Mouse (Mus musculus) midbrain, embryonic 11.5 days (tissue): Measurements from ENCODE around the gene Pheta1. TPM values are rescaled to one million over a fixed set of nuclear protein-coding genes. Genes with fewer than 3 reads are reported as not detected.

Experiments used
- ATAC-seq: fragments of 200-750 bp; cut with Nextera tagmentation; 2 replicates; pipeline ENCODE4 v1.8.0; 2017; ENCODE audit warnings: moderate TSS enrichment, moderate library complexity; ENCODE audit not compliant: low FRiP score
- DNase-seq: peaks from one replicate; pipeline ENCODE4 v3.0.0; 2015; ENCODE audit warnings: low spot score; ENCODE audit errors: missing footprints
- H3K27ac ChIP-seq: fragments of 300-500 bp; sonication (generic); 2 replicates; pipeline ENCODE4 v1.5.1; 2014; ENCODE audit warnings: low read depth, low read length
- H3K27me3 ChIP-seq: fragments of 300-500 bp; sonication (generic); 2 replicates; pipeline ENCODE4 v1.6.1; 2014; ENCODE audit warnings: mild to moderate bottlenecking, low read length, moderate library complexity, mixed read lengths; ENCODE audit not compliant: control insufficient read depth, insufficient read depth
- H3K36me3 ChIP-seq: fragments of 300-500 bp; sonication (generic); 2 replicates; pipeline ENCODE4 v1.6.1; 2014; ENCODE audit warnings: mild to moderate bottlenecking, low read length, moderate library complexity, mixed read lengths; ENCODE audit not compliant: control insufficient read depth, insufficient read depth
- H3K4me1 ChIP-seq: fragments of 300-500 bp; sonication (generic); 2 replicates; pipeline ENCODE4 v1.6.1; 2014; ENCODE audit warnings: low read length; ENCODE audit not compliant: control insufficient read depth, insufficient read depth
- H3K4me2 ChIP-seq: fragments of 300-500 bp; sonication (generic); 2 replicates; pipeline ENCODE4 v1.6.1; 2014; ENCODE audit warnings: mild to moderate bottlenecking, moderate library complexity
- H3K4me3 ChIP-seq: fragments of 300-500 bp; sonication (generic); 2 replicates; pipeline ENCODE4 v1.5.1; 2014; ENCODE audit warnings: low read depth, low read length
- H3K9ac ChIP-seq: fragments of 300-500 bp; sonication (generic); 2 replicates; pipeline ENCODE4 v1.6.1; 2014; ENCODE audit warnings: low read length
- H3K9me3 ChIP-seq: fragments of 300-500 bp; sonication (generic); 2 replicates; pipeline ENCODE4 v1.6.1; 2016; ENCODE audit warnings: low read length; ENCODE audit not compliant: control insufficient read depth
- WGBS: fragments of 180-500 bp; shearing (Covaris S2); extraction: QIAGEN DNeasy Blood & Tissue Kit; methylation state at CpG from one replicate; pipeline ENCODE4 v1.1.7; 2014; 5-methylcytosine and 5-hydroxymethylcytosine counted together
- polyA plus RNA-seq: library from polyadenylated mRNA; unstranded; fragments of >200 nt; fragmentation: Nextera tagmentation; extraction: Ambion mirVana; gene quantifications from 2 replicates; pipeline ENCODE4 v1.2.1, GENCODE M21; 2014

Gene Pheta1
- polyA plus RNA-seq, 1 experiment from 2014 or later = 27.9 TPM

- DNase-seq (no peak), ATAC-seq (no peak)
- Histone ChIP-seq H3K36me3 (peaks cover 11% of the 10 kb centered on the region), H3K9me3 (no peaks in the 10 kb centered on the region), H3K4me1 (no peaks in the 10 kb centered on the region), H3K27ac (no peak overlapping the region), H3K9ac (no peak overlapping the region), H3K4me2 (no peak overlapping the region), H3K27me3 (peaks cover 5% of the 10 kb centered on the region; the same call in 1 of the 2 replicates), H3K4me3 (no peak overlapping the region)
- WGBS = 91% methylated on average over 7 of the region's 7 CpGs
These were observed 25.8 kb upstream of the Pheta1 start for GRCm38 (mm10) chr5:121822786-121823505.

GRCm38 (mm10) chr5:121823668-121824067 is 25.1 kb upstream of the Pheta1 start:
- no peak overlapping the region for H3K4me3 ChIP-seq
- no peaks in the 10 kb centered on the region for H3K9me3 ChIP-seq
- WGBS = 100% methylated on average over 1 of the region's 1 CpGs
- no peak for DNase-seq
- H3K36me3 ChIP-seq = peaks cover 4% of the 10 kb centered on the region
- H3K4me1 ChIP-seq = peaks cover 5% of the 10 kb centered on the region
- no peak overlapping the region for H3K4me2 ChIP-seq
- no peak overlapping the region for H3K27ac ChIP-seq
- peaks cover 12% of the 10 kb centered on the region for H3K27me3 ChIP-seq
- ATAC-seq = no peak
- H3K9ac ChIP-seq = no peak overlapping the region

- Histone ChIP-seq H3K4me2 (no peak overlapping the region), H3K9ac (no peak overlapping the region), H3K36me3 (peaks cover 3% of the 10 kb centered on the region), H3K27me3 (peaks cover 17% of the 10 kb centered on the region), H3K4me1 (peaks cover 8% of the 10 kb centered on the region), H3K27ac (no peak overlapping the region), H3K4me3 (no peak overlapping the region), H3K9me3 (no peaks in the 10 kb centered on the region)
- DNase-seq = no peak
- 70% methylated on average over 4 of the region's 4 CpGs for WGBS
- no peak for ATAC-seq
These were observed 24.7 kb upstream of the Pheta1 start for GRCm38 (mm10) chr5:121824121-121824520.

GRCm38 (mm10) chr5:121825606-121826005 is 23.2 kb upstream of the Pheta1 start:
- H3K9ac ChIP-seq = no peak overlapping the region
- no peak overlapping the region for H3K27ac ChIP-seq
- no peaks in the 10 kb centered on the region for H3K36me3 ChIP-seq
- no peaks in the 10 kb centered on the region for H3K9me3 ChIP-seq
- H3K4me3 ChIP-seq = no peak overlapping the region
- ATAC-seq (no peak), DNase-seq (no peak)
- WGBS = 87% methylated on average over 3 of the region's 3 CpGs
- no peak overlapping the region for H3K4me2 ChIP-seq
- H3K4me1 ChIP-seq = peaks cover 9% of the 10 kb centered on the region
- H3K27me3 ChIP-seq = peaks cover 27% of the 10 kb centered on the region

- no peak for ATAC-seq
- 87% methylated on average over 4 of the region's 4 CpGs for WGBS
- Histone ChIP-seq H3K4me1 (peaks cover 9% of the 10 kb centered on the region), H3K27ac (no peak overlapping the region), H3K36me3 (no peaks in the 10 kb centered on the region), H3K4me3 (no peak overlapping the region), H3K4me2 (no peak overlapping the region), H3K27me3 (peaks cover 27% of the 10 kb centered on the region), H3K9ac (no peak overlapping the region), H3K9me3 (no peaks in the 10 kb centered on the region)
- DNase-seq = no peak
These were observed 20.9 kb upstream of the Pheta1 start for GRCm38 (mm10) chr5:121827876-121828275.

- ATAC-seq (peak; percentile 50), DNase-seq (peak; percentile 91)
- Histone ChIP-seq H3K27ac (no peak overlapping the region), H3K4me2 (peak overlapping the region; percentile 80), H3K9ac (peak overlapping the region; percentile 46), H3K27me3 (peaks cover 27% of the 10 kb centered on the region), H3K36me3 (no peaks in the 10 kb centered on the region), H3K4me1 (peaks cover 10% of the 10 kb centered on the region), H3K4me3 (peak overlapping the region; percentile 36), H3K9me3 (no peaks in the 10 kb centered on the region)
- 4% methylated on average over 78 of the region's 82 CpGs for WGBS
These were observed 20.0 kb upstream of the Pheta1 start for GRCm38 (mm10) chr5:121828491-121829432.

GRCm38 (mm10) chr5:121831002-121831601 is 17.7 kb upstream of the Pheta1 start:
- H3K27me3 ChIP-seq = peaks cover 29% of the 10 kb centered on the region

GRCm38 (mm10) chr5:121832376-121833155 is 16.2 kb upstream of the Pheta1 start:
- Histone ChIP-seq H3K9ac (no peak overlapping the region), H3K4me1 (peaks cover 31% of the 10 kb centered on the region), H3K9me3 (no peaks in the 10 kb centered on the region), H3K4me2 (no peak overlapping the region), H3K4me3 (no peak overlapping the region), H3K36me3 (no peaks in the 10 kb centered on the region), H3K27me3 (peaks cover 34% of the 10 kb centered on the region), H3K27ac (no peak overlapping the region)
- no peak for ATAC-seq
- no peak for DNase-seq
- 78% methylated on average over 6 of the region's 6 CpGs for WGBS

More at GRCm38 (mm10) chr5:121831002-121831601, 17.7 kb upstream of the Pheta1 start:
- H3K4me1 ChIP-seq = peaks cover 22% of the 10 kb centered on the region
- no peak overlapping the region for H3K9ac ChIP-seq
- DNase-seq (no peak), ATAC-seq (no peak)
- H3K27ac ChIP-seq = no peak overlapping the region
- H3K36me3 ChIP-seq = no peaks in the 10 kb centered on the region
- no peak overlapping the region for H3K4me3 ChIP-seq
- H3K9me3 ChIP-seq = no peaks in the 10 kb centered on the region
- 87% methylated on average over 6 of the region's 6 CpGs for WGBS
- no peak overlapping the region for H3K4me2 ChIP-seq
